Mouse (Mus musculus) layer of hippocampus, adult 8-10 months (tissue): ENCODE results near the gene Ubr7. TPM values are rescaled to one million over a fixed set of nuclear protein-coding genes. Genes with fewer than 3 reads are reported as not detected.
A peak's percentile ranks its signal among the peaks of the same experiment; 100 is the strongest.

ENCODE experiments used
- DNase-seq, 2 experiments: peaks; one replicate each; pipeline ENCODE4 v3.0.0; 2022; ENCODE audit warnings: low spot score in 2 of 2
- total RNA-seq, 4 experiments: library from RNA; stranded (reverse); gene quantifications; 2 replicates each; pipeline ENCODE4 v1.2.4; 2022

The Ubr7 gene
- total RNA-seq, 4 experiments from 2014 or later: 28.8 to 33.1 (median 31.7) TPM

GRCm38 (mm10) chr12:102743036-102743588 lies 14.7 kb upstream of the Ubr7 start:
- DNase-seq: peak in 1 of 2 experiments; percentile 40

GRCm38 (mm10) chr12:102743589-102744574 lies 13.9 kb upstream of the Ubr7 start, which contains the start of the genes Moap1 and Tmem251:
Moap1 (minus strand) TSS chr12:102743661.
Tmem251 (plus strand) TSS chr12:102743762.
- peak; percentile 82 to 88 for DNase-seq

- DNase-seq: no peak
Observed at GRCm38 (mm10) chr12:102744839-102745238, 12.9 kb upstream of the Ubr7 start.

- DNase-seq: no peak
Observed at GRCm38 (mm10) chr12:102748256-102748655, 9.5 kb upstream of the Ubr7 start.

GRCm38 (mm10) chr12:102756304-102756703 lies 1.5 kb upstream of the Ubr7 start:
- DNase-seq: no peak

GRCm38 (mm10) chr12:102757055-102757688 lies 595 bp upstream of the Ubr7 start:
- DNase-seq: no peak

GRCm38 (mm10) chr12:102758403-102758756 lies 613 bp downstream of the Ubr7 start, which contains the start of gene Gm20604:
Gm20604 (minus strand) TSS chr12:102758672.
- no peak for DNase-seq

GRCm38 (mm10) chr12:102758936-102759335 lies 1.2 kb downstream of the Ubr7 start:
- no peak for DNase-seq

GRCm38 (mm10) chr12:102761668-102762067 lies 3.9 kb downstream of the Ubr7 start:
- DNase-seq: no peak

- no peak for DNase-seq
Observed at GRCm38 (mm10) chr12:102763696-102764095, 5.9 kb downstream of the Ubr7 start.

- DNase-seq: no peak
Observed at GRCm38 (mm10) chr12:102769000-102769399, 11.2 kb downstream of the Ubr7 start.

GRCm38 (mm10) chr12:102771601-102772000 lies 13.8 kb downstream of the Ubr7 start:
- DNase-seq: no peak

GRCm38 (mm10) chr12:102772676-102773075 lies 14.9 kb downstream of the Ubr7 start:
- DNase-seq: no peak

- no peak for DNase-seq
Observed at GRCm38 (mm10) chr12:102776035-102776434, 18.3 kb downstream of the Ubr7 start.

- no peak for DNase-seq
Observed at GRCm38 (mm10) chr12:102778151-102778550, 20.4 kb downstream of the Ubr7 start.

GRCm38 (mm10) chr12:102779452-102779851 lies 21.7 kb downstream of the Ubr7 start:
- no peak for DNase-seq

GRCm38 (mm10) chr12:102782841-102783240 lies 25.1 kb downstream of the Ubr7 start:
- DNase-seq: no peak

GRCm38 (mm10) chr12:102784899-102785592 lies 27.3 kb downstream of the Ubr7 start:
- DNase-seq: no peak

- DNase-seq: peak; percentile 51 to 56
Observed at GRCm38 (mm10) chr12:102785593-102785985, 27.8 kb downstream of the Ubr7 start.

GRCm38 (mm10) chr12:102787927-102788326 lies 30.2 kb downstream of the Ubr7 start:
- no peak for DNase-seq

- DNase-seq: no peak
Observed at GRCm38 (mm10) chr12:102799528-102799927, 41.8 kb downstream of the Ubr7 start.
